Mouse (Mus musculus) testis, postnatal 14 days (tissue): ENCODE data around the gene Fh1.

ENCODE experiments used
- DNase-seq: peaks from one replicate; pipeline ENCODE4 v3.0.0; 2021; ENCODE audit warnings: low spot score

Fh1 gene

GRCm38 (mm10) chr1:175619814-175620431 lies 5.5 kb downstream of the Fh1 start, which contains the start of gene Kmo:
Gene Kmo, plus strand, starts transcription at chr1:175620381.
- DNase-seq: no peak

GRCm38 (mm10) chr1:175614992-175615391 lies 10.4 kb downstream of the Fh1 start:
- DNase-seq: no peak

- DNase-seq: no peak
These were observed 16.7 kb downstream of the Fh1 start for GRCm38 (mm10) chr1:175608708-175609107.

DNA sequence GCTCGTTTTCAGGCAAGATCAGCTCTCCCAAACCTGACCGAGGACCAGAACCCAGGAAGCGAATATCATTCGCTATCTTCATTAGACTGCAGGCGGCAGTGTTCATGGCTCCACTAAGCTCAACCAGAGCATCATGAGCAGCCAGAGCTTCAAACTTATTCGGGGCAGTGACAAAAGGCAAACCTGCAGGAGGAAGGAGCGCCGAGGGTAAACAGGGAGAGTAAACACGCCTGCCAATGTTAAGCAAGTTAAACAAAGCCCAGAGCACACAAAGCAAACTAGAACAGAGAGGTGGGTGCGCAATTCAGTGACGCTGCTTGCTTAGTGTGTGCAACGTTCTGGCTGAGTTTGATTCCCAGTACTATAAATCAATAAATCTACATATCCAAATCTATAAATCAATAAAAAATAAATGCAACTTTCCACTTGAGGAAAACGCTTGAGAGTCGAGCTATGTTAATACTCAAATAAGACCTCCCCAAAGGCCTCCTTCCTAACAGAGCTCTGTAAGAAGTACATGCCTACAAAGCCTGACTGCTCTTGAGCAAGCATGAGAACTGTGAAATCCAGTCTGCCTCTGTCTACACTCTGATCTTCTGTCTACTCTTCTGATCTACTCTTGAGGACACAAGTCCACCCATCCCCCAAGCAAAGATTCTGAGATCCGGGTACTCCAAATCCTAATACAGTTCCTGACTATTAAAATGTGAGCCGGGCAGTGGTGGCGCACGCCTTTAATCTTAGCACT lies 17.4 kb downstream of the Fh1 start:
- no peak for DNase-seq

GRCm38 (mm10) chr1:175607308-175607707 lies 18.1 kb downstream of the Fh1 start:
- DNase-seq: no peak

GRCm38 (mm10) chr1:175603390-175603789 lies 22.0 kb downstream of the Fh1 start:
- no peak for DNase-seq

DNA sequence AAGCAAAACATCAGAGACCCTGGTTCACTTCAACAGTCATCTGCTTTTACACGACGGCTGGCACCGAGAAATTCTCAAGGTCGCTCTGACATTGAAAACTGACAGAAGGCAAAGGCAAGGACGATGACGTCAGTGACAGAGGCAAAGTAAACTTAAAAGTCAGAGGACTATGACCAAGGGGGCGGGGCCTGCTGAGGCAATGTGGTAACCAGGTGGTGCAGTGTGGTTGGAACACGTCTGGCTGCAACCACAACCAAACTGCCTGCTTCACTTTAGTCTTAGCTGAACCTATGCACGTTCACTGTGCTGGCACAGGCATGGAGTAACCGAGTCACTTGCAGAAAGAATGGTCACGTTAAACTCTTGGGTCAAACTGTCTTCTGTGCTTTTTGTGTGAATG lies 23.2 kb downstream of the Fh1 start:
- DNase-seq: no peak

DNA sequence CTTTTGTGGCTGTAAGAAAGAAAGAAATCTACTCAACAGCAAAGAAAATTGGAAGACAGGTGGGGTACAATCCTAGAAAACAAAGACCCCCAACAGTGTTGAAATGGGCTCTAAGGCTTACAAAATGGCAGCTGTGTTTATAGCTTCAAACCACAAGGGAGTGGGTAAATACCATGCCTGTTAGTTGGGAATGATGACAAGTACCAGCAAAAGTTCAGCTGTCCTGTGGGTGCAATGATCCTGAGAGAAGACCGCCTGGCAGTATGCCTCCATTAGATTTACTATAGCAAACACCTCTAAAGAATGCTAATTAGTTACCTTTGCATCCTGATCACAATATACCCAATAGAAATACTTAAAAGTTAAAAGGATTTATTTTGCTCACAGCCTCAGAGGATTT lies 32.6 kb downstream of the Fh1 start:
- DNase-seq: no peak

- no peak for DNase-seq
These were observed 38.8 kb downstream of the Fh1 start for GRCm38 (mm10) chr1:175586656-175587055.

DNA sequence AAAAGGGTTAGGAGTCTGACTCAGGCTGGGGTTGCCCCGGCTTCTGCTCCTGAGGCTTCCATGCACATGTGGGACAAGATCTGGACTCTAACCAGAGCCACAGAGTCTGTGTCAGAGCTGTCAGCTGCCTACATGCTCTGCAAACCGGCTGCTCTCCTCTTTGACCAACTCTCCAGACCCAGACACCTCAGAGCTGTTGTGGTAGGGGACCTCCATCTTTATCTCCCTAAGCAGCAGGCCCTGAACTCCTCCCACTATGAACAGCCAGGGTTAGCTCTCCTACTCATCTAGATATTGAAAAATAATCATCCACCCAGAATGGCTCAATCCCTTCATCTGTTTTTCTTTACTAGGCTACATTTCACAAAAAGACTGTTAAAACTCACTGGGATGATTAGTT lies 40.2 kb downstream of the Fh1 start:
- no peak for DNase-seq

DNA sequence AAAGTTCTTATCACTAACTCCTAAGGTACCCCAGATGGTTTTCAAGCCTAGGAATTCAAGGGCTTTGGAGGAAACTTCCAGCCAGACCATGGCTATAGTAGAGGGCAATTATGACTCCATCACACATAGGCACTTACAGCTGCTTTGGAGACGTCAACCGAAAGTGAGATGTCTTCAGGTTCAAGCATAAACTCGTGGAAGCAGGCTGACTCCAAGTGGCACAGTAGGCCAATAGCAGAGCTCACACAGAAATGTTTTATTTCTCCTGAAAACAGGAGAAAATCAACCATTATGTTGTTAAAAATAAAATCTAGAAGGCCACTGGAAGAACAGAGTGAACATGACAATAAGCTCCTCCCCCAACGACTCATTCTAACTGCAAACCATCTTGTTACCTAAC lies 42.6 kb downstream of the Fh1 start:
- DNase-seq: no peak

GRCm38 (mm10) chr1:175580346-175580745 lies 45.1 kb downstream of the Fh1 start:
- no peak for DNase-seq

GRCm38 (mm10) chr1:175579598-175580235 lies 45.7 kb downstream of the Fh1 start:
- no peak for DNase-seq

GRCm38 (mm10) chr1:175578425-175579096 lies 46.9 kb downstream of the Fh1 start:
- no peak for DNase-seq

DNA sequence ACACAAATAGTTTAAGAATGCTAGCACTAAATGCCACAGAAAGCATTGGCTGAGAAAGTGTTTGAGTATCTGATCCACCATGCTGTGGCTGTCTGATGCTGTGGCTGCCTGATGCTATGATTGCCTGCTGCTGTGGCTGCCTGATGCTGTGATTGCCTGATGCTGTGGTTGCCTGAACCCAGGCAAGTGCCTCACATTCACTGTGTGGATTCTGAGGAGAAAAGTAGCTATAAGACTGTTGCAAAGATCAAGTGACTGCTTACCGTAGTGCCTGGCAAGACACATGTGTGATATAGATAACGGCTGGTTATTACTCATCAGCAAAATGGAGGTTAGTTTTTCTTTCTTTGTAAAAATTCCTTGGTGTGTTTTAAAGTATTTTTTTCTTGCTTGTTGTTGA lies 51.3 kb downstream of the Fh1 start:
- no peak for DNase-seq

GRCm38 (mm10) chr1:175565579-175566103 lies 59.8 kb downstream of the Fh1 start:
- no peak for DNase-seq

DNA sequence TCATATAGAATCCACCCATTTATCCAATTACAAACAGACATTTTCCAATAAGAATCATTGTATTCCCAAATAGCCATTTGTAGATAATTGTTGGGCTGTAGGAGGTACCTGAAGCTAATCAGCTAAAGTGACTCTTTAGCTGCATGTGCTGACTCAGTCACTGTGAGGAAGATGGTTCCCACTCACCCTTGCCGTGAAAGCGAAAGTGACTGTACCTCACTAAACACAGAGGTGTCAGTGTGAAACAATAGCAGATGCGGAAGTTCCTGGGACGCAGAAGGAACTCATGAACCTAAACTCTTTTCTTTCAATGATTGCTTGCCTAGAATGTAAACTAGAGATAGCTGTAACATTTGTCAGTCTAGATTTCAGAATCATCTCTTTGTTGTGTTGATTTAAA lies 61.1 kb downstream of the Fh1 start:
- DNase-seq: no peak

- no peak for DNase-seq
These were observed 63.1 kb downstream of the Fh1 start for GRCm38 (mm10) chr1:175562379-175562778.

DNA sequence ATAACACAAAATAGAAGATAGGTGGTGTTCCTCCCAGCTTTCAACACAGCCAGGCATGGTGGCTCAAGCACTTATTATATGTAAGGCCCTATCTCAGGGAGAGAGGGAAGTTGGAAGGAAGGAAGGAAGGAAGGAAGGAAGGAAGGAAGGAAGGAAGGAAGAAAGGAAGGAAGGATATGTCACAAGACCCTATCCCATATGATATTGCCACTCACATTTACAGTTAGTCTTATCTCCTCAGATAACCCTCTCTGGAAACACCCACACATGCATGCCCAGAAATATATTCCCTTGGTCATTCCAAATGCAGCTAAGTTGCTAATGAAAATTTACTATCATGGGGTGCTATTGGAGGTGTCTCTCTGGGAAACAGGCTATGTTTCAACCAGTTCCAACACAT lies 63.6 kb downstream of the Fh1 start:
- no peak for DNase-seq

DNA sequence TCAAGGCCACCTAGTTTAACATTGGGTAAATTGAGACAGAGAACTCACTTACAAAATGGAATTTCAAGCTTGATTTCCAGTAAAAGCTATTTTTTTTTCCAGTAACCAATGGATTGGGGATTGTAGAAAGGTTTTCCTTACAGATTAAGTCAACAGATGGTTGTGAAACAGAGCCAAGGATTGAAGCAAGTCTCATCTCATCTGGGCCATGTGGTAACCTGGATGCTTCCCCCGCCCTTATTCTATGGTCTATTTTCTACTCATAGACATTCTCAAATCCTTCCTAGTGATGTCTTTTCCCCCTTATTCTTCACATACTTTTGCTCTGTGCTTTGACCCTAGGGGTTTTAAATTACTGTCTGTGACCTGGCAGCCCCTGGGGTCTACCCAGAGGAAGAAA lies 70.8 kb downstream of the Fh1 start:
- DNase-seq: no peak

DNA sequence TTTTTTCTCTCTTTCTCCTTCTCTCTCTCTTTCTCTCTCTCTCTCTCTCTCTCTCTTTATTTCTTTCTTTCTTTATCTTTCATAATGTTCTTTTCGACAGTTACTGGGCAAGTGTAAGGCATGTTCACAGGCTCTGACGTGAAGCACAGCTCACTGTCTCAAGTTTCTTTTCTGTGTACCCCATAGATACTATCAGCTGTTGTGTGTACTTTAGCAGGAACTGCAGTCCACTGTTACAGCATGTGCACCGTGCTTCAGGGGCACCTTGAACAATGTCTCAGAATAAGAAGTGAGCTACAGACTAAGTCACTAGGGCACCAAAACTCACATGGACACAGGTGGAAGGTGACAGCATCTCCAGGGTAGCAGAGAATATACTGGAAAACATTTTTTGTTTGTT lies 73.0 kb downstream of the Fh1 start:
- no peak for DNase-seq

GRCm38 (mm10) chr1:175550586-175550985 lies 74.8 kb downstream of the Fh1 start:
- DNase-seq: no peak
